Mouse (Mus musculus) regulatory T cell (primary cell): ENCODE results near the gene Zfp64.

Experiments
- in situ Hi-C: fragments of 300-600 bp; cut with MboI, MseI; formaldehyde crosslinking; loops from one replicate; pipeline ENCODE4 v1.15.1; 2025; ENCODE audit warnings: high pct_unique_total_duplicates

Zfp64 gene

DNA sequence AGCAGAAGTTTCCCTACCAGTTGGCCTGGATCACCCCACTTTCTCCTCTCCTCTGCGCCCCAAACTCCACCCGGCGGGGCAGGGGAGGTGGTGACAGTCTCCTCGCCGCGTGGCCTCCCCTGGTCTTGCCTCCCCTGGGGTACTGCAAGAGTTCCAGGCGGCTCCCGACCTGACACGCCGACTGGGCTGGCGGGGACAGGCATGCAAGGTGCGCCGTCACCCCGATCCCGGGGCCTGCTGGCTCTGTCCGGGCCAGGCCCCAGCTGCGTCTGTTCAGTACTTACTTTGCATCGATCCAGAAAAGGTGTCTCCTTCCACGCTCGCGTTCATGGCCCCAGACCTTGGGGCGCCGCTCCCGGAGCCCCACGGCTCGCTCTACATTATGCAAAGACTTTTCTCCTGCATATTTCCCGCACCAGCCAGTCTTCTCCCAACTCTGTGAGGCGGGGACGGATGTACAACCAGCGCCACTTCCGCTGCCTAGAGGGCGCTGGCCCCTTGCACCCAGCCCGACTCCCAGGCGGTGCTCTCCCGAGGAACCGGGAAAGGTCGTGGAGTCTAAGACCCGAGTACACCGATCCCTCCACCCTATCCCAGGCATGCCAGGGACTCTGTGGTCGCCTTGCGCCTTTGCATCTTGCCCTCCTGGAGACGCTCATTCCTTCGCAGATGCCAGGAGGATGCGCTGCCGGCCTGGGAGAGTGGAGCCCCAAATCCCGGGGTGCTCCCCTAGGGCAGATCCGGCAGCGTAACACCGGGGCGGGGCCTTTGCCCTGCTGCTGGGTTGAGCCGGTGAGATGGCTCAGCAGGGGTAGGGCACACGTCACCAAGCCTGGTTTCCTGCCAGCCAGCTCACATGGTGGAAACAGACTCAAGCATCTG lies at the start of gene Zfp64:
Gene Zfp64 (minus strand): TSS at position 753 of the 882 bp plus-strand sequence.
- in situ Hi-C loops, result no loop called here

GRCm38 (mm10) chr2:168992642-168993420 lies 37.4 kb upstream of the Zfp64 start:
- in situ Hi-C loops, result no loop called here

DNA sequence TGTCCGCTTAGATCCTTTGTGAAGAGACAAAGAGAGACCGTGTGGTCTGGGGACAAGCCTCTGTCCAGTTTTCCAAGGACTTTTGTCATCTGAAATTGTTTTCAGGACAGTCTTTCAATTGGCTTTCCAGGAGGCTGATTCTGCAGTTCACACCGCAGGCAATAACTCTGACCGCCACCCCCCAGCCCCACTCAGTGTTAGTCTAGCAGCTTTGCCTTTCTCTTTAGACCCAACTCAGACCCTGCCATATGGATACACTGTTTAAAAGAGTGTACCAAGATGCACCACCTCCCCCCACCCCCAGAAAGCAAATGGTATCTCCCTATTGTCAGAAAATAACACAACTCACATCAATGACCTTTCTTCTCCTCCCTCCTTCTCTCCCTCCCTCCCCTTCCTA lies 35.6 kb upstream of the Zfp64 start:
- in situ Hi-C loops, result no loop called here

DNA sequence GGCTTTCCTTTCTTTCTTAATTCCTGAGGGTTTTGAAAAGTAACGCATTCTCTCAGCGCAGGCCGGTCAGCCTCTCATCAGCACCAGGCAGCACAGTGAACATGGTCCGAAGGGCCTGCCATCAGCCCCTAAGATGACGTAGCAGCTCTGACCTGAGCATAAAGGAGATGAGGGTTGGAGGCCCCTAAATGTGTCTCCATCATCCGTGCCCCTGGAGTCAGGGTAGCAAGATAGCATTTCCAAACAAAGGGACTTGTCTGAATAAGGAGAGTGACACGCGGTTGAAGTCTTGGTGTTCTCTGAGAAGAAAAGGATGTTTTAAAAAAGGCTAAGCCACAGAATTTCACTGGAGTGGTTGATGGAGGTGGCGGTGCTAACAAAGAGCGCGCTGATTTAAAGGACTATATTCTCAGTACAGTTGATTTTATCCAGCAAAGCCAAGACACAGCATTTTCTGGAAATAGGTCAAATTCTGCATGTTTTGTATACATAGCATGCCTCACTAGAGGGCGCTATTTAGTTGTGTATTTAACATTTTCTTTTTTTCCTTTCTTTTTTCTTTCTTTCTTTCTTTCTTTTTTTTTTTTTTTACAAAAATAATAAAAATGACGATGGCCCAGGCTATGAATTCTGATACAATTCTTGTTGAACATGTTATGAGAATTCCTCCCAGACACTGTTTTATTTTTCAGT lies 34.8 kb upstream of the Zfp64 start:
- in situ Hi-C loops, result no loop called here

DNA sequence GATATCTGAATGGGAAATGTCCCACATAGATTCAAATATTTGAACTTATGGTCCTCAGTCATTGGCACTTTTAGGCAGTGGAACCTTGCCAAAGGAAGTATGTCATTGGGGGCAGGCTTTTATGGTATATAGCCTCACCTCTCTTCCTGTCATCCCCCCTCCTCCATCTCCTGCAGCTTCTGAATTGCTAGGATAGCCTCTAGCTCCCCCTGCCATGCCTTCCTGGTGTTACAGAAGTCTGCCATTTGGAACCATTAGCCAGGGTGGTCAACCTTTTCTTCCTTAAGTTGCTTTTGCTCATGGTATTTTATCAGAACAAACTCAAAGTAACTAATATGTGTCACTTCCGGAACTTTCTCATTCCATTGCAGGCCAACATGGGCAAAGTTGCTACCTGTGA lies 32.7 kb upstream of the Zfp64 start:
- in situ Hi-C loops, result no loop called here

GRCm38 (mm10) chr2:168987421-168987820 lies 32.0 kb upstream of the Zfp64 start:
- in situ Hi-C loops, result no loop called here

DNA sequence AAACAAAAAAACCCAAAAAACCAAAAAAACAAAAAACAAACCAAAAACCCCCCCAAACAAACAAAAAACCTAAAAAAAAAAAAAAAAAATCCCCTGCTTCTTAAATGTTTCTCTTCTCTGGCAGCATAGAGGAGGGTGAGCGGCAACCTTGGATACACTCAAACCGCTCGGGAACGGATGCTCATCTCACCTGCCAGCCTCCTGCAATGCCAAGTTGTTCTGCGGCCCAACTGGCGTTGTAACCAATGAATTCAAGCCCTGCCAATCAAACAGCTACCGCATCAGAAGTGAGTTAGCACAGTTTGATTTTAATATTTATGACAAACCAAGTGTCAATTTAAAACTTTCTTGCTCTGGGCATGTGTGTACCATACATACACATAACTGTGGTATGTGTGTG lies 26.6 kb upstream of the Zfp64 start:
- in situ Hi-C loops, result no loop called here

DNA sequence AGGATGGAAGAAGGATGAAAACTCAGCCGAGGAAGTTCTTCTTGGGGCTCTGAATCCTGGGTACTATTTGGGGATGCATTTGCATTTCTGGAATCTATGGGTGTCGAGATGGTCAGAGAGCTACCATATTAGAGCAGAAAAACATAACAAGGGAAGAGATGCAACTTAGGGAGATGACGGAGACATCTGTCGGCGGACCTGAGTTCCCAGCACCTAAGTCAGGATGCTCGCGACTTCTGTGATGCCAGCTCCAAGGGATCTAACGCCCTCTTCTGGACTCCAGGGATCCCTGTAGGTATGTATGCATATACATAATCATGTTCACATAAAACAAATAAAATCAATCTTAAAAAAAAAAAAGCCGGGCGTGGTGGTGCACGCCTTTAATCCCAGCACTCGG lies 26.1 kb upstream of the Zfp64 start:
- in situ Hi-C loops, result no loop called here

- in situ Hi-C loops, result no loop called here
Observed at GRCm38 (mm10) chr2:168980859-168981258, 25.5 kb upstream of the Zfp64 start.

DNA sequence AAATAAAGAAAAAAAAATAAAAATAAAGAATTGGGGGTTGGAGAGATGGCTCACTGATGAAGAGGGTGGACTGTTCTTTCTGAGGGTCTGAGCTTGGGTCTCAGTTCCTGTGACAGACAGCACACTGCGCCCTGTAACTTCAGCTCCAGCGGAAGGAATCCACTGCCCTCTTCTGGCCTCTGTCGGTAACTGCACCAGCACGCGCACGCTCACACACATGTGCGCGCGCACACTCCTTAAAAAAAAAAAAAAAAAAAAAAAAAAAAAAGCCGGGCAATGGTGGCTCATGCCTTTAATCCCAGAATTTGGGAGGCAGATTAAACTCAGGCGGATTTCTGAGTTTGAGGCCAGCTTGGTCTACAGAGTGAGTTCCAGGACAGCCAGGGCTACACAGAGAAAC lies 24.4 kb upstream of the Zfp64 start:
- in situ Hi-C loops, result no loop called here

DNA sequence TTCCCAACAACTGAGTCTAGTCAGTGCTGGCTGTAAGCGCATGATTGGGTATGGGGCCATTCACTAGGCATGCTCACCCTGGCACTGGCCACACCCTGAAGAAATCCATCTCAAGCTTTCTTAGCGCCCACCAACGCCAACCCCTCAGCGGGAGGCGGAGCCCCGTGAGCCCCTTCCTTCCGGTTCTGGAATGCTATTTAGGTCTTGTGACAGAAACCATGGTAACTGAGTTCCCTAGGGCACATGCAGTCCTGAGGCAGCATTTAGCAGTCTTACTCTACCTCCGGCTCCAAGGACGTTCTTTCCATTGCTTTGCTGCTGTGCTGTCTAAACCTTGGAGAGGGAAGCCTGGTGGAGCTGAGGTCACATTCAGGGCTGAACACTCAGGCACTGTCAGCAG lies 22.6 kb upstream of the Zfp64 start:
- in situ Hi-C loops, result no loop called here

GRCm38 (mm10) chr2:168970131-168970530 lies 14.7 kb upstream of the Zfp64 start:
- in situ Hi-C loops, result no loop called here

GRCm38 (mm10) chr2:168968136-168968925 lies 12.9 kb upstream of the Zfp64 start:
- in situ Hi-C loops, result no loop called here

DNA sequence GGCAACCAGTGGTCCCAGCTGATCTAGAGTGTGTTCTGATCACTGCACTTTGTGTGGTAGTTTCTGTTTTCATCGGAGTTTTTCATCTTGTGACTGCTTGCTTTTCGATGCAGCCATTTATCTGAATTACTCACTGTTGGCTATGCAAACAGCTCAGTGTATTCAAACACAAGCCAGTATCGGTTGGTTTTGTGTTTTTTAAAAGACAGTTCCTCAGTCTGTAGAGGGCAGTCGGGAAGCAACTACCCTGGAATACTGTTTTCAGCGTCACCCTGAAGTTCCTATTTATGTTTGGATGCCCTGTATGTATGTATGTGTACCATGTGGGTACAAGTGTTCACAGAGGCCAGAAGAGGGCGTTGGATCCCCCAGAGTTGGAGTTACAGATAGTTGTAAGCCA lies 11.1 kb upstream of the Zfp64 start:
- in situ Hi-C loops, result no loop called here

DNA sequence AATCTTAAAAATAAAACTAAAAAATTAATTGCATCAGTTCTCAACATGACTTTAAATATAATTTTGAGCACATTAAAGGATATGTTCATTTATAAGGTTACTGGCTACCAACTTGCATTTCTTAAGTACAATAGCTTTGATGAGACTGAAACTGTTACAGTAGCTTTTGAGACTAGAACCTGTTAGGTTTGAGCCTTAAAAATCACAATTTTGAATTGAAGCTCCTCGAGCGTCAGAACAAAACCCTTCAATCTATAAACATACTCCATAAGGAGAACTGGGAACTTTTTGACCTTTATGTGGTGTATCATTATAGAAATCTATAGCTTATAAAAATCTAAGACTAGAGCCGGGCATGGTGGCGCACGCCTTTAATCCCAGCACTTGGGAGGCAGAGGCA lies 9.5 kb upstream of the Zfp64 start:
- in situ Hi-C loops, result no loop called here

GRCm38 (mm10) chr2:168961729-168962666 lies 6.6 kb upstream of the Zfp64 start:
- in situ Hi-C loops, result no loop called here

- in situ Hi-C loops, result no loop called here
Observed at GRCm38 (mm10) chr2:168960814-168961213, 5.4 kb upstream of the Zfp64 start.

DNA sequence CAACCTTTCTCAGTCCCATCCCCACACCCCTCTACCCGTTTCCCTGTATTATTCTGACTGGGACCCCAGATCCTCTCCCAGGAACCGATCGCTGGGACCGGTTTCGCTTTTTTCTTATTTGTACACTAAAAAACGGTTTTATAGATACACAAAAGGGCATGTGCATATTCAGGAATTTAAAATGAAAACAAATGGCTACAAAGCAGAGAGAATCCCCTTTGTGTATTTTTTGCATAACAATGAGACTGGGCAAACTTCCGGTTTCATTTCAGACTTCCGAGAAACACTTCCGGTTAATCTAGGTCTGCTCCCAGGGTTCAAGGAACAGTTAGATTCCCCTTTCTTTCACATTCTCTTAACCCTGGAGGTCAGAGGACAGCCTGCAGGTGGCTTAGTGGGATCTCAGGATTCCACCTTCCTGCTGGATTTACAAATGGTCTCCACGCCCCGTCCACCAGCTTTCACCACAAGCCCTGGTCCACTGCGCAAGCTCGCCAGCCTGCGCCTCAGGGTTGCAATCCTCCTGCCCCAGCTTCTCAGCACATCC lies 4.0 kb upstream of the Zfp64 start:
- in situ Hi-C loops, result no loop called here

- in situ Hi-C loops, result no loop called here
Observed at GRCm38 (mm10) chr2:168955850-168956346, 511 bp upstream of the Zfp64 start.

- in situ Hi-C loops, result no loop called here
Observed at GRCm38 (mm10) chr2:168954376-168954775, 1.0 kb downstream of the Zfp64 start.
